Mouse (Mus musculus): ENCODE data around the gene Gm17267. TPM values are rescaled to one million over a fixed set of nuclear protein-coding genes. Genes with fewer than 3 reads are reported as not detected.
"Not testable (repeated sequence)": the region's sequence is repeated elsewhere in the genome, so short reads cannot be mapped to it uniquely, and the experiment has no call there.

Gene Gm17267
- total RNA-seq (2015; ENCODE audit: low replicate concordance) (not detected in 2 replicates), total RNA-seq (2017; ENCODE audit: low replicate concordance) (not detected in 2 replicates)

DNA sequence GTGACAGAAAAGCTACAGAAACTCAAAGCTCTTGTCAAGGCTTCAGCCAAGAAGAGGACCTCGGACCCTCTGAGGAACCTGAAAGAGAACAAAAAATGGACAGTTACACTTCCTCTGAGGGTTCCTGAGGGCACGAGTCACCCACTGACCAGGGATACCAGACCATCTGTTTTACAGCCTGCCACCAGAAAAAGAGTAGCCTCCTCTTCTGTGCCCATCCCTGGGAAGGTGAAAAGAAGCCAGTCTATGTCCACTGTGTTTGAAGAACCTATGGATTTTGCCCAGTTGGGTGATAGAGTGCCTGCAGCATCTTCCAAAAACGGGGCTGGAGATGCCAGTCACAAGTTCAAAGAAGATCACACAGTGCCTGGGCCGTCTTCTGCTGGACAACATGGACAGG, at the start of gene Gm17267:
Gene Gm17267, plus strand, starts transcription at position 301 of the 400 bp plus-strand sequence.
- ATAC-seq (replicated peaks; ENCODE audit: low FRiP score, poor library complexity, severe bottlenecking), result not testable (repeated sequence)

All from erythroid progenitor cell, adult 5-6 weeks (primary cell).